Mouse (Mus musculus): ENCODE results near the gene Zfp518a.

DNA sequence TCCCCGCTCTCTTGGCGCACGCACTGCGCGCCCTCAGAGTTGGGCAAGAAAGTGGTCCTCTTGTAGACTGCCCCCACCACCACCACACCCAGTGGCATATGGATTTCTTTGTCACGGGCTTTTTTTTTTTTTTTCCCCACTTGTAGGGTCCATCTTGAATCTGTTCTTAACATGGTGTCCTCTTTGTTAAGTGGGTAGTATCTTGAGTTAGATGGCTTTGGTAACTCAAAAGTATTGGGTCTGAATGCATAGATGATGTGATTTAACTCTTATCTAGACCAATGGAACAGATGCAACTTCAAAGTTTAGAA lies 843 bp downstream of the Zfp518a start:
- no peak for TF ChIP-seq CTCF (IDR thresholded peaks at IDR 0.05; ENCODE audit: low read depth, low read length)
- no peak for TF ChIP-seq POLR2A (IDR thresholded peaks at IDR 0.05; ENCODE audit: extremely low read depth, insufficient read depth, low read length)
